Mouse (Mus musculus) CH12.LX (cell line): ENCODE measurements around the gene Ghdc. TPM values are rescaled to one million over a fixed set of nuclear protein-coding genes. Genes with fewer than 3 reads are reported as not detected.

Source experiments
- DNase-seq: peaks from one replicate; pipeline ENCODE4 v3.0.0-alpha.2; 2013; ENCODE audit errors: extremely low read depth
- H3K27ac ChIP-seq: 2 replicates; pipeline ENCODE4 v1.5.1; 2012; ENCODE audit warnings: low read depth, mild to moderate bottlenecking, control low read depth, moderate library complexity; ENCODE audit not compliant: insufficient read depth
- H3K27me3 ChIP-seq: replicated peaks from 2 replicates; pipeline ENCODE3; 2012; ENCODE audit warnings: inconsistent platforms
- H3K36me3 ChIP-seq, 2 experiments: replicated peaks in 1 of 2; 2 replicates each; pipeline versions ENCODE3 to v1.6.1; 2012; ENCODE audit warnings: inconsistent platforms in 1 of 2, low read length in 1 of 2, mild to moderate bottlenecking in 1 of 2, mixed read lengths in 1 of 2, moderate library complexity in 1 of 2; ENCODE audit not compliant: control insufficient read depth in 1 of 2, insufficient read depth in 1 of 2
- H3K4me1 ChIP-seq, 2 experiments: 2 replicates each; pipeline ENCODE4 v1.6.1; 2012; ENCODE audit warnings: inconsistent platforms in 1 of 2, moderate library complexity in 1 of 2; ENCODE audit not compliant: insufficient read depth in 2 of 2, control insufficient read depth in 1 of 2
- H3K4me2 ChIP-seq: 2 replicates; pipeline ENCODE4 v1.6.1; 2012; ENCODE audit warnings: low read depth, mild to moderate bottlenecking, control low read depth; ENCODE audit not compliant: poor library complexity, insufficient read depth, severe bottlenecking
- H3K4me3 ChIP-seq, 3 experiments: fragments of 150-350 bp in 1 of 3; sonication (generic) in 1 of 3; replicated peaks in 1 of 3; 2 replicates each; pipeline versions ENCODE3 to v1.5.1; 2011 to 2012; ENCODE audit warnings: low read depth in 2 of 3, low read length in 2 of 3, mild to moderate bottlenecking in 2 of 3, moderate library complexity in 2 of 3, control low read depth in 1 of 3, improper control_type of control experiment in 1 of 3, inconsistent platforms in 1 of 3, mixed read lengths in 1 of 3; ENCODE audit not compliant: poor library complexity in 1 of 3
- H3K79me2 ChIP-seq: replicated peaks from 2 replicates; pipeline ENCODE4 v1.6.1; 2012; ENCODE audit warnings: mild to moderate bottlenecking, moderate library complexity; ENCODE audit not compliant: control insufficient read depth, poor library complexity, insufficient read depth, severe bottlenecking; ENCODE audit errors: extremely low read depth
- H3K9ac ChIP-seq: 2 replicates; pipeline ENCODE4 v1.6.1; 2012; ENCODE audit warnings: low read depth, mild to moderate bottlenecking, control low read depth, moderate library complexity; ENCODE audit not compliant: insufficient read depth
- H3K9me3 ChIP-seq: replicated peaks from 2 replicates; pipeline ENCODE3; 2012; ENCODE audit warnings: low read length, inconsistent platforms, mixed read lengths
- CHD1 ChIP-seq: IDR thresholded peaks from 2 replicates; pipeline ENCODE4 v1.6.1; 2012; ENCODE audit warnings: low read depth, low read length, improper control_type of control experiment, inconsistent platforms
- CHD2 ChIP-seq: IDR thresholded peaks from 2 replicates; pipeline ENCODE4 v1.6.1; 2011; ENCODE audit warnings: low read length, improper control_type of control experiment
- ETS1 ChIP-seq: conservative IDR thresholded peaks from 2 replicates; pipeline ENCODE4 v1.6.1; 2012; ENCODE audit warnings: low read depth, mild to moderate bottlenecking, inconsistent platforms, low read length, improper control_type of control experiment, moderate library complexity
- JUND ChIP-seq: conservative IDR thresholded peaks from 2 replicates; pipeline ENCODE4 v1.6.1; 2011; ENCODE audit warnings: low read depth, low read length, improper control_type of control experiment
- MAZ ChIP-seq: IDR thresholded peaks from 2 replicates; pipeline ENCODE4 v1.6.1; 2012; ENCODE audit warnings: low read depth, mild to moderate bottlenecking, inconsistent platforms, low read length, improper control_type of control experiment, moderate library complexity
- PAX5 ChIP-seq: IDR thresholded peaks from 2 replicates; pipeline ENCODE4 v1.6.1; 2012; ENCODE audit warnings: low read length, inconsistent platforms, mixed read lengths
- POLR2AphosphoS2 ChIP-seq: IDR thresholded peaks from 2 replicates; pipeline ENCODE4 v1.6.1; 2011; ENCODE audit warnings: low read depth, low read length, improper control_type of control experiment
- RAD21 ChIP-seq: IDR thresholded peaks from 2 replicates; pipeline ENCODE4 v1.6.1; 2011; ENCODE audit warnings: low read depth, mild to moderate bottlenecking, low read length, improper control_type of control experiment, moderate library complexity
- RCOR1 ChIP-seq: conservative IDR thresholded peaks from 2 replicates; pipeline ENCODE4 v1.6.1; 2012; ENCODE audit warnings: low read depth, mild to moderate bottlenecking, inconsistent platforms, low read length, improper control_type of control experiment
- TCF12 ChIP-seq: IDR thresholded peaks from 2 replicates; pipeline ENCODE4 v1.6.1; 2014; ENCODE audit warnings: low read depth, mild to moderate bottlenecking, inconsistent platforms, low read length, improper control_type of control experiment
- UBTF ChIP-seq: IDR thresholded peaks from 2 replicates; pipeline ENCODE4 v1.6.1; 2012; ENCODE audit warnings: low read depth, mild to moderate bottlenecking, inconsistent platforms, low read length, improper control_type of control experiment, moderate library complexity
- USF1 ChIP-seq: IDR thresholded peaks from 2 replicates; pipeline ENCODE4 v1.6.1; 2014; ENCODE audit warnings: low read depth, mild to moderate bottlenecking, inconsistent platforms, low read length, improper control_type of control experiment
- USF2 ChIP-seq: conservative IDR thresholded peaks from 2 replicates; pipeline ENCODE4 v1.6.1; 2011; ENCODE audit warnings: low read depth, low read length, improper control_type of control experiment
- ZC3H11A ChIP-seq: IDR thresholded peaks from 2 replicates; pipeline ENCODE4 v1.6.1; 2012; ENCODE audit warnings: low read depth, mild to moderate bottlenecking, inconsistent platforms, low read length, improper control_type of control experiment
- ZNF384 ChIP-seq: IDR thresholded peaks from 2 replicates; pipeline ENCODE4 v1.6.1; 2012; ENCODE audit warnings: low read depth, low read length, improper control_type of control experiment, inconsistent platforms
- dilution Hi-C: fragments of 300-500 bp; cut with MboI; formaldehyde crosslinking; loops from 2 replicates; pipeline ENCODE4 v1.14.3; 2020; ENCODE audit warnings: low sequenced_read_pairs; ENCODE audit not compliant: extremely low pct_unique_long_range_greater_than_20kb, extremely low pct_ligation_motif_present
- in situ Hi-C: fragments of 300-500 bp; cut with MboI; formaldehyde crosslinking; loops from 3 replicates; pipeline ENCODE4 v1.14.3; 2019; ENCODE audit warnings: low sequenced_read_pairs, low pct_ligation_motif_present, low pct_unique_long_range_greater_than_20kb, mixed read lengths
- polyA plus RNA-seq: library from polyadenylated mRNA; unstranded; fragments of >175 nt; gene quantifications from 2 replicates; pipeline ENCODE4 v1.2.1, GENCODE M21; 2012; ENCODE audit warnings: low read depth; ENCODE audit not compliant: insufficient read length
- total RNA-seq, 2 experiments: library from RNA; depleted of rRNA; stranded (reverse); fragments of 300-350 nt in 1 of 2; fragments of >200 nt in 1 of 2; gene quantifications; 2 replicates each; pipeline ENCODE4 v1.2.3; 2012 to 2014

The Ghdc gene
- total and polyA plus RNA-seq, 3 experiments: 10.9 to 17.9 (median 16.6) TPM

- peaks cover 27% of the 10 kb centered on the region for H3K79me2 ChIP-seq
- H3K27ac ChIP-seq: no peak overlapping the region
- no peaks in the 10 kb centered on the region for H3K9me3 ChIP-seq
- H3K36me3 ChIP-seq: peaks cover 56 to 97% of the 10 kb centered on the region in 2 experiments
- no peak for DNase-seq
- dilution Hi-C loops: no loop called here
- no peak overlapping the region for H3K4me3 ChIP-seq
- no peak overlapping the region for H3K4me2 ChIP-seq
- H3K27me3 ChIP-seq: no peaks in the 10 kb centered on the region
- in situ Hi-C loops: no loop called here
- H3K9ac ChIP-seq: no peak overlapping the region
- TF ChIP-seq JUND: no peak
- TF ChIP-seq CHD1: no peak
- peaks cover 8 to 36% of the 10 kb centered on the region in 2 experiments for H3K4me1 ChIP-seq
These were observed 52.3 kb downstream of the Ghdc start for GRCm38 (mm10) chr11:100718462-100718861.

GRCm38 (mm10) chr11:100716649-100717048 is 54.1 kb downstream of the Ghdc start:
- no peak overlapping the region for H3K4me2 ChIP-seq
- no peaks in the 10 kb centered on the region for H3K9me3 ChIP-seq
- TF ChIP-seq CHD2: no peak
- no peak for TF ChIP-seq USF2
- TF ChIP-seq USF1: no peak
- no peak for TF ChIP-seq POLR2AphosphoS2
- no peak for TF ChIP-seq PAX5
- no peak for TF ChIP-seq RAD21
- TF ChIP-seq ZNF384: no peak
- no peak for TF ChIP-seq UBTF
- TF ChIP-seq ETS1: no peak
- no peak for TF ChIP-seq RCOR1
- TF ChIP-seq ZC3H11A: no peak
- TF ChIP-seq CHD1: no peak
- no peak for TF ChIP-seq TCF12
- no peak for TF ChIP-seq MAZ
- in situ Hi-C loops (no loop called here), dilution Hi-C loops (no loop called here)
- H3K4me3 ChIP-seq: no peak overlapping the region
- peaks cover 56 to 87% of the 10 kb centered on the region in 2 experiments for H3K36me3 ChIP-seq
- H3K4me1 ChIP-seq: peaks cover 4 to 21% of the 10 kb centered on the region in 2 experiments
- H3K79me2 ChIP-seq: peaks cover 15% of the 10 kb centered on the region
- no peak for DNase-seq
- H3K27me3 ChIP-seq: no peaks in the 10 kb centered on the region
- H3K9ac ChIP-seq: no peak overlapping the region
- H3K27ac ChIP-seq: no peak overlapping the region

Other genes with a start within 250 kb of the Ghdc start
- gene Acly, start 243.0 kb downstream of the Ghdc start, total RNA-seq (2012; rRNA removed): 246 and 263 TPM in 2 replicates
- gene Acly, start 243.0 kb downstream of the Ghdc start, total RNA-seq (2014; rRNA removed): 245 and 277 TPM in 2 replicates
- gene Acly, start 243.0 kb downstream of the Ghdc start, polyA plus RNA-seq: 196 and 213 TPM in 2 replicates
- gene Ttc25, start 225.3 kb downstream of the Ghdc start, total RNA-seq (2012; rRNA removed): 1.3 and 1.8 TPM in 2 replicates
- gene Ttc25, start 225.3 kb downstream of the Ghdc start, total RNA-seq (2014; rRNA removed): 0.51 and 0.70 TPM in 2 replicates
- 6.4 and 12.8 TPM in 2 replicates for gene Ttc25, start 225.3 kb downstream of the Ghdc start, polyA plus RNA-seq
- gene Cnp, start 196.1 kb downstream of the Ghdc start, total RNA-seq (2012; rRNA removed): 80.2 and 91.6 TPM in 2 replicates
- gene Cnp, start 196.1 kb downstream of the Ghdc start, total RNA-seq (2014; rRNA removed): 75.9 and 87.8 TPM in 2 replicates
- gene Cnp, start 196.1 kb downstream of the Ghdc start, polyA plus RNA-seq: 77.7 and 81.2 TPM in 2 replicates
- gene Nkiras2, start 151.7 kb downstream of the Ghdc start, total RNA-seq (2012; rRNA removed): 59.9 and 70.0 TPM in 2 replicates
- 46.6 and 53.8 TPM in 2 replicates for gene Nkiras2, start 151.7 kb downstream of the Ghdc start, total RNA-seq (2014; rRNA removed)
- gene Nkiras2, start 151.7 kb downstream of the Ghdc start, polyA plus RNA-seq: 57.9 and 60.0 TPM in 2 replicates
- 249 and 250 TPM in 2 replicates for gene Dnajc7, start 150.8 kb downstream of the Ghdc start, total RNA-seq (2012; rRNA removed)
- gene Dnajc7, start 150.8 kb downstream of the Ghdc start, total RNA-seq (2014; rRNA removed): 123 and 141 TPM in 2 replicates
- gene Dnajc7, start 150.8 kb downstream of the Ghdc start, polyA plus RNA-seq: 455 and 516 TPM in 2 replicates
- 0.04 and 0.08 TPM in 2 replicates for gene Zfp385c, start 78.5 kb downstream of the Ghdc start, total RNA-seq (2012; rRNA removed)
- not detected in 2 replicates for gene Zfp385c, start 78.5 kb downstream of the Ghdc start, total RNA-seq (2014; rRNA removed)
- gene Zfp385c, start 78.5 kb downstream of the Ghdc start, polyA plus RNA-seq: 0.14 and 0.15 TPM in 2 replicates
- 6.3 and 7.2 TPM in 2 replicates for gene Dhx58, start 66.7 kb downstream of the Ghdc start, total RNA-seq (2012; rRNA removed)
- gene Dhx58, start 66.7 kb downstream of the Ghdc start, total RNA-seq (2014; rRNA removed): 5.7 and 6.4 TPM in 2 replicates
- gene Dhx58, start 66.7 kb downstream of the Ghdc start, polyA plus RNA-seq: 14.7 and 15.7 TPM in 2 replicates
- 30.7 and 34.2 TPM in 2 replicates for gene Kat2a, start 58.5 kb downstream of the Ghdc start, total RNA-seq (2012; rRNA removed)
- gene Kat2a, start 58.5 kb downstream of the Ghdc start, total RNA-seq (2014; rRNA removed): 25.3 and 27.2 TPM in 2 replicates
- gene Kat2a, start 58.5 kb downstream of the Ghdc start, polyA plus RNA-seq: 81.0 and 82.9 TPM in 2 replicates
- not detected in 2 replicates for gene Hspb9, start 57.1 kb downstream of the Ghdc start, total RNA-seq (2012; rRNA removed)
- gene Hspb9, start 57.1 kb downstream of the Ghdc start, total RNA-seq (2014; rRNA removed): not detected in 2 replicates
- gene Hspb9, start 57.1 kb downstream of the Ghdc start, polyA plus RNA-seq: 0.54 and 0.57 TPM in 2 replicates
- 121 and 144 TPM in 2 replicates for gene Rab5c, start 32.7 kb downstream of the Ghdc start, total RNA-seq (2012; rRNA removed)
- gene Rab5c, start 32.7 kb downstream of the Ghdc start, total RNA-seq (2014; rRNA removed): 135 and 150 TPM in 2 replicates
- 144 and 156 TPM in 2 replicates for gene Rab5c, start 32.7 kb downstream of the Ghdc start, polyA plus RNA-seq
- gene Kcnh4, start 11.0 kb downstream of the Ghdc start, total RNA-seq (2012; rRNA removed): 1.8 and 2.2 TPM in 2 replicates
- gene Kcnh4, start 11.0 kb downstream of the Ghdc start, total RNA-seq (2014; rRNA removed): 0.87 and 1.0 TPM in 2 replicates
- 3.4 and 4.0 TPM in 2 replicates for gene Kcnh4, start 11.0 kb downstream of the Ghdc start, polyA plus RNA-seq
- gene Hcrt, start 8.0 kb downstream of the Ghdc start, total RNA-seq (2012; rRNA removed): not detected in 2 replicates
- not detected in 2 replicates for gene Hcrt, start 8.0 kb downstream of the Ghdc start, total RNA-seq (2014; rRNA removed)
- not detected in 2 replicates for gene Hcrt, start 8.0 kb downstream of the Ghdc start, polyA plus RNA-seq
- 19.4 and 24.4 TPM in 2 replicates for gene Stat5b, start 79.8 kb upstream of the Ghdc start, total RNA-seq (2012; rRNA removed)
- 9.7 and 11.4 TPM in 2 replicates for gene Stat5b, start 79.8 kb upstream of the Ghdc start, total RNA-seq (2014; rRNA removed)
- 12.1 and 14.0 TPM in 2 replicates for gene Stat5b, start 79.8 kb upstream of the Ghdc start, polyA plus RNA-seq
- 18.7 and 23.6 TPM in 2 replicates for gene Stat5a, start 88.4 kb upstream of the Ghdc start, total RNA-seq (2012; rRNA removed)
- 17.4 and 17.5 TPM in 2 replicates for gene Stat5a, start 88.4 kb upstream of the Ghdc start, total RNA-seq (2014; rRNA removed)
- gene Stat5a, start 88.4 kb upstream of the Ghdc start, polyA plus RNA-seq: 21.2 and 23.0 TPM in 2 replicates
- gene Stat3, start 168.6 kb upstream of the Ghdc start, total RNA-seq (2012; rRNA removed): 51.1 and 52.1 TPM in 2 replicates
- 35.9 TPM in 2 replicates for gene Stat3, start 168.6 kb upstream of the Ghdc start, total RNA-seq (2014; rRNA removed)
- gene Stat3, start 168.6 kb upstream of the Ghdc start, polyA plus RNA-seq: 66.7 and 69.2 TPM in 2 replicates
- gene Cavin1, start 199.9 kb upstream of the Ghdc start, total RNA-seq (2012; rRNA removed): 0.08 and 0.21 TPM in 2 replicates
- gene Cavin1, start 199.9 kb upstream of the Ghdc start, total RNA-seq (2014; rRNA removed): 0.05 TPM in 2 replicates
- gene Cavin1, start 199.9 kb upstream of the Ghdc start, polyA plus RNA-seq: 0.13 and 0.25 TPM in 2 replicates
- gene Atp6v0a1, start 238.5 kb upstream of the Ghdc start, total RNA-seq (2012; rRNA removed): 31.3 and 36.1 TPM in 2 replicates
- gene Atp6v0a1, start 238.5 kb upstream of the Ghdc start, total RNA-seq (2014; rRNA removed): 14.1 and 15.1 TPM in 2 replicates
- 54.5 and 63.4 TPM in 2 replicates for gene Atp6v0a1, start 238.5 kb upstream of the Ghdc start, polyA plus RNA-seq